Mouse (Mus musculus) left cerebral cortex, postnatal 36 days (tissue): ENCODE data around the gene Kat2b. TPM values are rescaled to one million over a fixed set of nuclear protein-coding genes. Genes with fewer than 3 reads are reported as not detected.
"Not testable (repeated sequence)": the region's sequence is repeated elsewhere in the genome, so short reads cannot be mapped to it uniquely, and the experiment has no call there.

ENCODE experiments used
- DNase-seq, 2 experiments: peaks; one replicate each; pipeline ENCODE4 v3.0.0; 2021 to 2022; ENCODE audit warnings: low spot score in 2 of 2, mixed read lengths in 1 of 2
- intact Hi-C: fragments of 180-260 bp; cut with DNase I; formaldehyde crosslinking; loops from one replicate; pipeline ENCODE4 v1.15.1; 2025
- total RNA-seq, 2 experiments: library from RNA; stranded (reverse); gene quantifications; 2 replicates each; pipeline ENCODE4 v1.2.3; 2021

The Kat2b gene
- total RNA-seq, 2 experiments from 2014 or later: 10.5 to 16.1 TPM

- intact Hi-C loops: no loop called here
- DNase-seq: no peak
Measured at GRCm38 (mm10) chr17:53595527-53595926, 28.9 kb downstream of the Kat2b start.

DNA sequence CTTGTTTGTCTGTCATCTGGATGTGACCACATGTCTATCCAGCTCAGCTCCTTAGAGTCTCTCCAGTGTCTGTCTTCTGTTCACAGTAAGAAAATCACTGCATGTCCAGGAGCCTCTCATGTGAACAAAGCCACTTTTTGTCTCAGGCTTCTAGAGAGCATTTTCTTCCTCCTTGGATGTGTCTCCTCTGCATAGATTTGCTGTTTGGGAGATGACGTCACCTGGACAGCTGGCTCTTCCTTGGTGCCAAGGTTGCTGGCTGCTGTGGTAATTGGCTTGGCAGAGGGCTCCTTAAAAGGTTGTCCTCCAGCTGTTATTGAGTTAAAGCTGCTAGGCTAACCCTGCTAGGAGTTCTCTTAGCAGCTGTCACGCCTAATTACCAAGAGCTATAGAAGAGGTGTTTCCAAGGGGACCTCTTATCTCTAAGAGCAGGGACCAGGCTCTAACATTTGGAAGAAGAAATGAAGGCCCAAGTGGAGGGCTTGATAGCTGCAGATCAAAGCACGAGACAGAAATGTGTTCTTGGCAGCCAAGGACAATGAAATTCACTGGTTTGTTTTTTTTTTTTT lies 29.7 kb downstream of the Kat2b start:
- DNase-seq: peak; percentile 12 to 26
- intact Hi-C loops: no loop called here

- intact Hi-C loops: no loop called here
- DNase-seq: no peak
Measured at GRCm38 (mm10) chr17:53596941-53597790, 30.5 kb downstream of the Kat2b start.

GRCm38 (mm10) chr17:53598571-53598970 lies 31.9 kb downstream of the Kat2b start:
- intact Hi-C loops: no loop called here
- DNase-seq: no peak

DNA sequence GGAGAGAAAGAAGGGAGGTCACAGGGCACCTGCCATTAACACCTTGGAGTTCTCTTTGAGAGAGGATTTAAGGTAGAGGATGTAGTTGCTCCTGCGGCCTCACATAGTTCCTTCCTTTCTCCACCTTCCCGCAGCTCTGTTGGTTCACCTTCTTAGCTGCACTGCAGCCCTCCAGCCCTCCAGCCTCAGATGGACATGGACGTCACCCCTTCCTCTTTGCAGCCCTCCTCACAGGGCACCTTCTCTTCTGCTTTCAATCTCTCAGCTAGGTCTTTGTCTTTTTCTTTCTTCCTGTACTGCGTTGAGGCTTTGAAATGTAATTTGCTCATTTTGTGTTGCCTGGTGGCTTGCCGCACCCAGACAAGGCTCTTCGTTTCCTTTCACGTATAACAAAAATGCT lies 36.6 kb downstream of the Kat2b start:
- intact Hi-C loops, DNase-seq: not testable (repeated sequence)

DNA sequence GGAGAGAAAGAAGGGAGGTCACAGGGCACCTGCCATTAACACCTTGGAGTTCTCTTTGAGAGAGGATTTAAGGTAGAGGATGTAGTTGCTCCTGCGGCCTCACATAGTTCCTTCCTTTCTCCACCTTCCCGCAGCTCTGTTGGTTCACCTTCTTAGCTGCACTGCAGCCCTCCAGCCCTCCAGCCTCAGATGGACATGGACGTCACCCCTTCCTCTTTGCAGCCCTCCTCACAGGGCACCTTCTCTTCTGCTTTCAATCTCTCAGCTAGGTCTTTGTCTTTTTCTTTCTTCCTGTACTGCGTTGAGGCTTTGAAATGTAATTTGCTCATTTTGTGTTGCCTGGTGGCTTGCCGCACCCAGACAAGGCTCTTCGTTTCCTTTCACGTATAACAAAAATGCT lies 39.4 kb downstream of the Kat2b start:
- intact Hi-C loops: not testable (repeated sequence)

DNA sequence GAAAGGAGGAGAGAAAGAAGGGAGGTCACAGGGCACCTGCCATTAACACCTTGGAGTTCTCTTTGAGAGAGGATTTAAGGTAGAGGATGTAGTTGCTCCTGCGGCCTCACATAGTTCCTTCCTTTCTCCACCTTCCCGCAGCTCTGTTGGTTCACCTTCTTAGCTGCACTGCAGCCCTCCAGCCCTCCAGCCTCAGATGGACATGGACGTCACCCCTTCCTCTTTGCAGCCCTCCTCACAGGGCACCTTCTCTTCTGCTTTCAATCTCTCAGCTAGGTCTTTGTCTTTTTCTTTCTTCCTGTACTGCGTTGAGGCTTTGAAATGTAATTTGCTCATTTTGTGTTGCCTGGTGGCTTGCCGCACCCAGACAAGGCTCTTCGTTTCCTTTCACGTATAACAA lies 42.3 kb downstream of the Kat2b start:
- DNase-seq, intact Hi-C loops: not testable (repeated sequence)

More for the DNA sequence above, 39.4 kb downstream of the Kat2b start:
- DNase-seq: not testable (repeated sequence)

GRCm38 (mm10) chr17:53617295-53617957 lies 50.8 kb downstream of the Kat2b start:
- no peak for DNase-seq
- intact Hi-C loops: no loop called here

DNA sequence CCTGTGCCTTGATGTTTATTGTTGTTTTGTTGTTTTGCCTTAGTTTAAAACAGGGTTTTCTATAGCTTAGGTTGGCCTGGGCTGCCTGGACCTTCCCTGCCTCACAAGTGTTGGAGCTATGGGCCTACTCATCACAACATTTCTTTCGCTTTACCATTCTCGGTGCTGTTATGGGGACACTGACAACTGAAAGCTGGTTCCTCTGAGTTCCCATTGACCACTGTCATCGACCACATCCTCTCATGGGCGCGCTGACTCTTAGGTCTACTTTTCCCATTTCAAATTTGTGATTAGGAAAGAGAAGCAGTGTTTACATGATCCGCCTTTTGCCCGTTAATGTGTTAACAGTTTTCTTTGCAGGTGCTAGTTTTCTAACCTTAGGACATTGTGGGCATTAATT lies 51.7 kb downstream of the Kat2b start:
- intact Hi-C loops: no loop called here
- DNase-seq: no peak

DNA sequence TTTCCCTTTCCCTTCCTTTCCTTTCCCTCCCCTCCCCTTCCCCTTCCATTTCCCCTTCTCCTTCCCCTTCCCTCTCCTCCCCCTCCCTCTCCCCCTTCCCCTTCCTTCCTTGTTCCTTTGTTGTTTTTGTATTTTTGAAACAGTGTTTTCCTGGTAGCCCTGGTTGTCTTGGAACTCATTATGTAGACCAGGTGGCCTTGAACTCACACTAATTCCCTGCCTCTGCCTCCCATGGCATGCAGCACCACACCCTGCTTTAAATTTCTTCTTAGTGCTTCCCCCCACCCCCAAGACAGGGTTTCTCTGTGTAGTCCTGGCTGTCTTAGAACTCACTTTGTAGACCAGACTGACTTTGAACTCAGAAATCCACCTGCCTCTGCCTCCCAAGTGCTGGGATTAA lies 52.7 kb downstream of the Kat2b start:
- no peak for DNase-seq
- intact Hi-C loops: no loop called here

GRCm38 (mm10) chr17:53620611-53621010 lies 54.0 kb downstream of the Kat2b start:
- no peak for DNase-seq
- intact Hi-C loops: no loop called here

DNA sequence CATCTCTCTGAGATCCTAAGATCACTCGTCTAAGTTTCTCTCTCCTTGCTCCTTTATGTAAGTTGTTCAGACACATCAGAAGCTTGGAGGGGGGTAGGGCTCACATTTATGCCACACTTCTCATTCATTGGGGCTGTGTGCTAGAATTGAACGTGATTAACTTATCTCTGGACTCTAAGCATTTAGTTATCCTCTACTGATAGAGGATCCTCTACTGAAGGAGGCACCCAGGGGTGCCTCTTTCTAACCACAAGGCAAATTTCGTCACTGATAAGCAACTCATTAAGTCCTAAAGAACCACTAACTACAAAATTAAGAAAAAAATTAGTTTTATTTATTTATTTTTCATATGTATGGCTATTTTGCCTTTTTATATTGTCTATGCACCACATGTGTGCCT lies 55.5 kb downstream of the Kat2b start:
- DNase-seq: no peak
- intact Hi-C loops: no loop called here

GRCm38 (mm10) chr17:53623762-53624161 lies 57.1 kb downstream of the Kat2b start:
- intact Hi-C loops: no loop called here
- DNase-seq: no peak

DNA sequence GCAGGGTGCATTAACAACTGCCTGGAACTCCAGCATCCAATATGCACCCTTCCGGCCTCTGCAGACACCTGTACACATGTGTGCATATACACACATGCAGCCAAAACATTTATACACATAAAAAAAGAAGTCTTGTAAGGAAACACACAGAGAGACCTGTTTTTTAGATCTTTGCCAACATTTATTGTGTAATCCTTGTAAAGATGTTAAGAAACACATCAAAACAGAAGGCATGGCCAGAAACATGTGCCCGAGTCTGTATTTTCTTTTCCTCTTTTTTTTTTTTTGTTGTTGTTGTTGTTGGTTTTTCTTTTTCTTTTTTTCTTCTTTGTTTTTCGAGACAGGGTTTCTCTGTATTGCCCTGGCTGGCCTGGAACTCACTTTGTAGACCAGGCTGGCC lies 59.5 kb downstream of the Kat2b start:
- intact Hi-C loops: no loop called here
- DNase-seq: no peak

DNA sequence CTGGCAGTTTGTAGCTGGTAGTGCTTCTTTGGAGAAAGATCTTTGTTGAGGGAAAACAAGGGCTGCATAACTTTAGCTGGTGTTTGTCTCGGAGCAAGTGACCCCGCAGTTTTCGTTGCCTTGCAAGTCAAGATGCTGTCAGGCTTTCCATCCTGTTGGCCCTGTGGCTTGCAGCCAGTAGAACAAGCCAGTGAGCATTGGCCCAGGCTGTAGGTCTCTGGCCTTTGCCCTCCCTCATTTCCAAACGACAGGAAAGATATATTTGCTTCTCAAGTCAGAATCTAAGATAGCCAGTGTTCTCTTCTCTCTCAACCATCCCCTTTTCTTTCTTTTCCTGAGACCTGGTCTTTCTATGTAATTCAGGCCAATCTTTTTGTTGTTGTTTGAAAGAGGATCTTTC lies 60.8 kb downstream of the Kat2b start:
- no peak for DNase-seq
- intact Hi-C loops: no loop called here

DNA sequence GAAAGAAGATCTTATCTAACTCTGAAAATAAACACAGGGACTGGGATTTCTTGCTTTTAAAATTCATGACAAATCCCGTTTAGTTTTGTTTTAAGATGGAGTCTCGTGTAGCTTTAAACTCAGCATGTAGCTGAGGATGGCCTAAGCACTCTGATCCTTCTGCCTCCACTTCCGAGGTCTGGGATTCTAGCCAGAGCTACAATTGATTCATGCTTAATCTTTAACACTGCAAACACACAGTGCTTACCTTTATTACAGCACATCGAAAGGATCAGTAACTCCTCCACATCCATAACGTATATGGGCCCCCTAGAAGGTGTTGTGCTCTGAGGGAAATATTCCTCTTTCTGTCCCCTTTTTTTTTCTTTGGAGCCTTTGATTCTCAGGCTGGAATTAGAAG lies 61.5 kb downstream of the Kat2b start:
- intact Hi-C loops: no loop called here
- no peak for DNase-seq

DNA sequence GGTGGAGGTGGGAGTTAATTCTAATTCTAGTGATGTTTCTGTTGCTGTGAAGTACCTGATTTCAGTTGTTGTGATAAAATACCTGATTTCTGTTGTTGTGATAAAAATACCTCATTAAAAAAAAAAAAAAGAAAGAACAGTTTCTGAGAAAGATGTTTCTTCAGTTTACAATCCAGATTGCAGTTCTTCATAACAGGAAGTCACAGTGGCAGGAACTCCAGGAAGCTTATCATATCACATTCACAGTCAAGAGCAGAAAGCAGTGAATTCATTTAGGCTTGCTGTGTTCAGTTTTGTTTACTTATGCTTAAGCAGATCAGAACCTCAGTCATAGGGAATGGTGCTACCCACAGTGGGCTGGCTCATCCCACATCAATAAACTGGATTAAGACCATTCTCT lies 64.7 kb downstream of the Kat2b start:
- no peak for DNase-seq
- intact Hi-C loops: no loop called here

DNA sequence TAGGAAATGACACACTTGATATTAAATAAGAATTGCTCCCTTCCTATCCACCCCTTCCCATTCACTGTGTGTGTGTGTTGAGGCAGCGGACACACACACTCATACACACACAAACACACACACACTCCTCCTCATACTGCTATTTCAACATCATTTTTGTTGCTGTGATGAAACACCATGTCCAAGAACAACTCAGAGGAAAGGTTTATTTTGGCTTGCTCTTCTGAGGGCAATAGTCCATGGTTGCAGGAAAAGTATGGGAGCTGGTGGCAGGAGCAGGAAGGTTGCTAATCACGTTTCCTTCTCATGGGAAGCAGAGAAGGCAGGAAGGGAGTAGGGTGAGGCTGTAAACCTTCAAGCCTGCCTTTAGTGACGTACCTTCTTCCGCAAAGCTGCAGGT lies 76.7 kb downstream of the Kat2b start:
- DNase-seq: no peak
- intact Hi-C loops: no loop called here

DNA sequence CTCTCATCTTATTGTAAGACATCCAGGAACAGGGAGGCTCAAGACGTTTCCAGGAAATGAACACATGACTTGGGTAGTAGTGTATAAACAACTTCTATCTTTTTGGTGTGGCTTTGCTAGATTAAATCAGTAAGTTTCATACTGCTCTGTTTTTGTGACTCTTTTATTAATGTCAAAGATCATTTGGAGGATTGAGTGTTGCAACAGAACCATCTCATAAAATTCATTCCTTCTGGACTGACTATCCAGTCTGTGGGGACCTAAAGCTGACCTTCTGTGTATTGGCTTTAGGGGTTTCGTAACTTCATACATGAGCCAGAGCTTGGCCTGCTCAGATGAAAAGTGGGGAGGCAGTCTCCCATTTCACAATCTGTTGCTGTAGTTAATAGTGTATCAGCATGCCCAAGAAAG lies 83.6 kb downstream of the Kat2b start:
- DNase-seq: no peak
- intact Hi-C loops: no loop called here

DNA sequence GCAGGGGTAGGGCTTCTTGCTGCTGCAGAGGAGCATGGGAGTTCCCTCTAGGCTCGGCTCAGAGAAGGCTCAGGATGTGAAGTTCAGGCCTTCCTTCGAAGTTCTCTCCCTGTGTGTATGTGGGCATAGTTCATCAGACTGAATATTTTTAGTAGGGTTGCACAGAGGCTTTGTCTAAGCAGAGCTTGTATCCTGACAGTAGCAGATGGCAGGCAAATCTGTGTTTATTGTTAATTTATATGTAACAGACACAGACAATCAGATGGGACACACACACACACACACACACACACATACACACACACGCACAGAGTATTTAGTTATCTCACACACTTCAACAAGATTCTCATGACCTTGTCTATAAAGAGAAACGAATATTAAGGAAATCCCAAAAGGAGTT lies 87.9 kb downstream of the Kat2b start:
- intact Hi-C loops: no loop called here

GRCm38 (mm10) chr17:53655081-53655480 lies 88.4 kb downstream of the Kat2b start:
- DNase-seq: no peak
- intact Hi-C loops: no loop called here

More for the DNA sequence above, 87.9 kb downstream of the Kat2b start:
- DNase-seq: no peak
